Mouse (Mus musculus) adrenal gland, postnatal 25 days (tissue): ENCODE results near the gene Rnf150. TPM values are rescaled to one million over a fixed set of nuclear protein-coding genes. Genes with fewer than 3 reads are reported as not detected.

Experiments
- DNase-seq: peaks from one replicate; pipeline ENCODE4 v3.0.0; 2021; ENCODE audit warnings: mixed read lengths
- total RNA-seq: library from RNA; stranded (reverse); gene quantifications from 2 replicates; pipeline ENCODE4 v1.2.3, GENCODE M21; 2021

Gene Rnf150
- total RNA-seq, 1 experiment from 2014 or later: 16.6 TPM

DNA sequence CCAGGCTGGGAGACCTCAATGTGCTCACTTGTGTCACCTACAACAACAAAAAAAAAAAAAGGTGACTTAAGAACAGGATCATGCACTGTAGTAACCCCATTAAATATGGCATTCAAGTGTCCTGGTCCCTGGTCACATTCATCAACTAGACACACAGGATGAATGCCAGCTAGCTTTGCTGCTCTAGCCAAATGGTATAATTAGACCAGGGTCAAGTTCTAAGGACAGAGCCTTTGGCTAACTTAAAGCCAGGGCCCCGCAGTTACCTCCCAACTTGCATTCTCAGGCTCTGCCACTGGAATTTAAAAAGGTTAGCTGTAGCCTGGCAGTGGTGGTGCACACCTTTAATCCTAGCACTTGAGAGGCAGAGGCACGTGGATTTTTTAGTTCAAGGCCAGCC lies 165.1 kb downstream of the Rnf150 start:
- no peak for DNase-seq

DNA sequence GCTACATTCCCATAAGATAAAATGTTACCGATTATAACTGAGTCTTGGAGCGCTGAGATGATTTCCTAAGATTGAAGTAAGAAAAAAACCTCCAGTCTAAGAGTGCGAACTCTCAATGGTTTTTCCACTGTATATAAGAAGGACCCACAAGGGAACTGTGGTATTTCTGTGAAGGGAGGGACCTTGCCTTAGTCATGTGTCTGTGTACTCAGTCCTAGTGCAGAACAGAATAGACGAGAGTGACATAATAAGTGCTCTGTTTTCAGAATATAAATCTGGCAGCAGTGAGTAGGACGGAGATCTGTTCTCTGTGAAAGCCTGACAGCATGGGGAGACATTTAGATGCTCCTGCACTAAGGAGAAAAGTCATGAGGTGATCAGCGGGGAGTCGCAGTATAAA lies 169.6 kb downstream of the Rnf150 start:
- no peak for DNase-seq

DNA sequence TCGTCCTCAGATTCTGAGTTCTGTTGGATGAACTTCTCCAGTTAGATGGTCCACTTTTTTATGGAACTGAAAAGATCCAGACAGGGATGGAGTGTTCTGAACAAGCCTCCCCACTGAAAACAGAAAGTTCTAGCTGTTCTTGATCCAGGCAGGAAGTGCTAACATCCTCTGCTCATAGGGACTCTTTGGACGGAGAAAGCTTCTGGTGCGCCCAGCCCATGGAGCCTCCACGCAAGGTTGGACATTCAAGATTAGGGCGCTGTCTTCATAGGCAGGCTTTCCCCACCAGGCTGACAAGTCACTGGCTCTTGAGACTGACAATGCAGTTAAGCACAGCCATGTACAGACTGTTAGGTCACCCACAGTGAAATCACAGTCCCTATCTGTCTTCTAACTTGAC lies 172.0 kb downstream of the Rnf150 start:
- DNase-seq: no peak

DNA sequence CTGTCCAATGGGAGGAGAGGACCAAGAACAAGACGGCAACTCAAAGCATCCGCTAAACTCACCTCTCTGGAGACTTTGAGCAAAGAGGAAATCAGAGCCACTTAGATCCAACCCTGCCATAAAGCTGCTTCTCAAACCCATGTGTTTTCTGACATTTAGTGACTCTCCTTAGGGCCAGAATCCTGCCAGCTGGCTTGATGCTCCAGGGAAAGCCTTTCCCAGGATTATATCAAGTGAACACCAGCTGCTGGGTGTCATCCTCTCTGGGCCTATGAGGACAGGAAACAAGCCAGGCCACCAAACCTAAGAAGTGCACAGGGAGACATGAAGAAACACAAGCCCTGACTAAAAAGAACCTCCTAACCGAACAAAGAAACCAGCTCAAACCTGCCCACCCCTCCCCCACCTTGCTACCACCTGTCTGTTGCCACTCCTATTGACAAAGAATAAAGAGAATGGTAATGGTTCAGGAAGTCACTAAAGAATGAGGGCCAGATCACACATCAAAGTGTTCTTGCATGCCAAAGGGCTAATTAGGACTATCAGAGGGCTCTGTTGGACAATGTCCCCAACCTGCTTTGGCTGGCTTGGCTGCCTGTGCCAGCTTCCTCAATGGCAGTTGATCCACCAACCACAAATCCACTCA lies 173.5 kb downstream of the Rnf150 start:
- no peak for DNase-seq

DNA sequence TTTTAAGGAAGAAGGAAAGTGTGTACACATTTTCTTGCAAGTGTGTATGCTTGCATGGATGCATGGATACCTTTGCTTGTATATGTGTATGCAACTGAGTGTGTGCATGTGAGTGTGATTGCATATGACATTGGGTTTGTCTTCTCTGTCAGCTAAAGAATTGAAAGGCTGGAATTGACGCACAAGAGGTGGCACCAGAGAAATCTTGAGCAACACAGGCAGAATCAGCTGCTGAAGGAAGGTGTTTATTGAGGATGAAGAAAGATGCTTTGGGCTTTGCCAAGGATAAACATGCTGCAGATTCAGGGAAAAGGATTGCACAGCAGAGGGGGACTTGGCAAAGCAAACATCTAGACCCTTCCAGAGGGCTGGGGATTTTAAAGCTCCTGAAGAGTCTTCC lies 174.2 kb downstream of the Rnf150 start:
- DNase-seq: no peak

DNA sequence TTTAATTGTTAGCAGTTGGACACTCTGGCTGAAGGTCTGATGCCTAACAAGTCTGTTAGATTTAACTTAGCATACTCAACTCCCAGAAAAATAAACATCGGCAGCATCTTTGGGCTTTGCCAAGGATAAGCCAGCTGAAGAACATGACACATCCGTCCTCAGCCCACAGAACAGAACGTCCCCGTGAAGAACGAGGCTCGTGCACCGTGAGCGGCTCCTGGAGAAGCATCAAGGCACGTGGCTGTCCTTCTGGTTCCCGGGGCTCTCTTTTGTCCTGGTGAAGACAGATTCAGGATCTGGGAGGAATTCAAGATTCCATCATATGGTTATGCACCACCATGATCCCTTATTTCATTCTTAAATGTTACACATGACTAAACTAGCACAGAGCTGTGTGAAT lies 175.4 kb downstream of the Rnf150 start:
- no peak for DNase-seq

DNA sequence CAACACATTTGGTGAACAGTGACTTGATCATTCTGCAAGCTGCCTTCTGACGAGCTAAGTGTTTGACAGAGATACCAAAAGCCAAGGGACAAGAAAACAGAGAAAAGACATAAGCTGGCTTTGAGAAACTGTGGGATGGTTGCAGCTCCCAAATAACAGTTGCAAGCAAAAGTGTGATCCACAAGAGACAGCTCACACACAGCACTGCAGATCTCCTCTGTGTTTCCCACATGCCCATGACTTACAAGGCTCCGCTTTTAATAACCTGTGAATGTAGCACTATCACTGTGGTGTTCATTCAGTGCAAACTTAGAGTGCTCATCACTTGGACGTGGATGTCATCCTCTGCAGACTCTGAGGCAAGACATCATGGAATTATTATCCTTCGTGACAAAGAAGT lies 178.3 kb downstream of the Rnf150 start:
- DNase-seq: no peak

DNA sequence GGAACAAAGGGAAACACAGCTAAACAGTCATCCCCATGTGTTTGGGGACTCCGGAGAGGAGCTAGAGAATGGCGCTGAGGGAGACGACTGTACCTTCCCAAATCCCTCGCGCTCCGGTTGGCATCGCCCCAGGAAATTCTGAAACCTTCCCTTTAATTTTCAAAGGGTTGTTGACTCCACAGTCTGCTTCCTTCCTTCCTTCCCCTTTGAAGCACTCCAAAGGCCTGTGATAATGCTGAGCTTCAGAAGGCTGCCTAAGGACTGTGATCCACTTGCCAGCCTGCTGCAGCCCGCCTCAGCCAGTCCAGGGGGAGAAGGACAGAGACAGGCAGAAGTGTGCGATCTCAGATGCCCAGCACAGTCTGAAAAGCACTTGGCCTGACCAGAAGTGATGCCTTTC lies 183.8 kb downstream of the Rnf150 start:
- peak; percentile 23 for DNase-seq

DNA sequence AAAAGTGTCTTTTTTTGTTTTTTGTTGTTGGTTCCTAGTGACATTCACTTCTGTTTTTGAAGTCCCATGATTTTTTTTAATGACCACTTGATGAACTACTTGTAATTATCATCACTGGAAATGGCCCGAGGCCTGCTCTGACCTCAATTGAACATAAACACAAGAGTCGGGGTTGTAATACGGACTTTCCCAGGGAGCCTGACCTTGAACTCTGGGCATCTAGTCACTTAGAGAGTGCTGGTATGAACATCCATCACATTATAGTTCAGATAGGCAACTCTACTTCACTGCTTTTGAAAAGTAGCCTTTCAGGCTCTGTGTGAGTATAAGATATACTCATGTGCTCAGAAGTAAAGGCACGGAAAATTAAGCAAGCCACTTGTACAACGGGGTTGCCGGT lies 185.4 kb downstream of the Rnf150 start:
- no peak for DNase-seq

DNA sequence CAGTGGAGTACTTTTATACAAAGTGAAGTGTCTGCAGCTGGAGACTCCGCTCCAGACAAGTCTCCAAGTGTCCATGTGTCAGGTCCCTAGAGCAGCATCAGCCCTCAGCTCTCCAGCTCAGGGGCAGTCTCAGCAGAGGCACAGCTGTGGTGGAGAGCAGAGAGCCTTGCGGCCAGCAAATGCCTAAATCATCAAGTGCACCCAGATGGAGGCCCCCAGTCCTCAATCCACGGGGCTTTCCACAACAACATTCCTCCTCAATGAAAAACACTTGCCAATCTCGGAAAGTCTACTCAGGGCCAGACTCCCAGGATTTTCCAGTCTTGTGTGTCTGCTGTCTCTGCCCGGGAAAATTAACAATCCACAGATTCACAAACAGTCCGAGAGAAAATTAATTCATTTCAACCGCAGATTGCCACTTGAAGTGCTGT lies 186.0 kb downstream of the Rnf150 start:
- DNase-seq: no peak

DNA sequence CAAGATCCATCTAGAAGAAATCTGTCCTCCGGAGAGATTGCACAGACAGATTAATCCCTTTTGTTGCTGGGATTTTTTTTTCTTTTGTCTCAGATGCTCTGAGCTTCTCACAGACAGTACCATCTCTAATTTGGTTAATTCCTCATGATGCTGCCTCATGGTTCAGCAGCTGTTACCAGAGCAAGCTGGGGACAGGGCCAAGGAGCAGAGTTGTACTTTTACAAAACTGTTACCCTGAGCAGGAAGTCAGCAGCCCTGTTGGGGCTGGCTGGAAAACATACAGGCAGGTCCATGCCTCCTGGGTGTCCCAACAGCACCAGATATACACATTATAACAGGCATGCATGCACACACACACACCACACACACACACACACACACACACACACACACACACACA lies 186.5 kb downstream of the Rnf150 start:
- DNase-seq: no peak

DNA sequence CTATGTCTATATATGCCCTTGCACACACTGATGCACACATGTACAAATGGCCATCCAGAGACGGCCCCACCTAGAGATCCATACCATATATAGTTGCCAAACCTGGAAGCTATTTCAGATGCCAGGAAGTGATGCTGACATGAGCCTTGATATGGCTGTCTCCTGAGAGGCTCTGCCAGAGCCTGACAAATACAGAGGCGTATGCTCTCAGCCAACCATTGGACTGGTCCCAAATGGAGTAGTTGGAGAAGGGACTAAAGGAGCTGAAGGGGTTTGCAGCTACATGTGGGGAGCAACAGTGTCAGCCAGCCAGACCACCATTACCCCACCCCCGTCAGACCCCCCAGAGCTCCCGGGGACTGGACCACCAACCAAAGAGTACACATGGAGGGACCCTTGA lies 189.7 kb downstream of the Rnf150 start:
- no peak for DNase-seq

DNA sequence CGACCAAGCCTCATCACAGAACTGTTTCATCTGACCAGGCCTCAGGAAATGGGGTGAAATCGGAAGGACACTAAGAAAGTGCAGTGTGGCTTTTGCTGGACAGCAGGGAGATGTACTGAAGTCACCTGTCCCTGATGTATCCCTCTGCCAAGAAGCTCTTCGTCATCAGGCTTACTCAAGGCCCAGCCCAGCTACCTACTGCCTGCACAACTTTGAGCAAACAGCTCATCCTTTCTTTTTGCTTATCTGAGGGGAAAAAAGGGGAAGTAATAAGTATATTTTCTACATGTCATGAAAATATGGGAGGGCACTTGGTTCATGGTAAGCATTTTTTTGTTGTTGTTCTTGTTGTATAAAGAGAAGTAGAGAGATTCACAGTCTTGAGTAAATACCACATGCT lies 191.6 kb downstream of the Rnf150 start:
- DNase-seq: no peak

DNA sequence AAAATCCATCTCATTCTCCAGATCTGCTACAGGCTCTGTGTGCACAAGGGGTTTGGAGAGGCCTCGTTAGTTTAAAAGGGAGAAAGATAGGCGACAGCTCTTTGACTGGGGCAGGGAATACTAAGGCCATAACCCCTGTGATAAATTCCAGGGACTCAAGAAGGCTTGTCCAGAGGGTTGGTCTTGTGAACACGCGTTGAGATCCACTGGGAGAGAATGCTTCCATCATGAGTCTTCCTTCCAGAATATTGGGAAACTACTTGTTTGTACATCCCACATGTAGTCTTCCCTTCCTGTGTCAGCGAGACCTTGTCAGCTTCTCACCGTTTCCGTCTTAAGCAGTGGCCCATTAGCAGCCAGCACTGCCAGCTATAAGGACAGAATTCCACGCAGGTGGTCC lies 195.8 kb downstream of the Rnf150 start:
- DNase-seq: no peak

DNA sequence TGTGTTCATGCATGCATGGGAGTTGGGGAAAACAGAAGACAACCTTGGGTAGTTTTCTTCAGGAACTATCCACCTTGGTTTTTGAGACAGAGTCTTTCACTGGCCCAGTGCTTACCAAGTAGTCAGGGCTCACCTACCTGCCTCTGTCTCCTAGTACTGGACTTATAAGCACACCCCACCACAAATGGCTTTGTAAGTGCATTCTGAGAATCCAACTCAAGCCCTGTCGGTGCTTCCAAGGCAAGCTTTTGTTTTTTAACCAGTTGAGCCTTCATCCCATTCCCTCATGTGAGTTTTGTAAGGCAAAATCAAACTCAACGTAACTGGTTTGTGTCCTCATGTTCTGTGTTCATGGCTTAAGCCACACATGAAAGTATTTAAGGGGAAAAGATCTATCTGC lies 196.9 kb downstream of the Rnf150 start:
- no peak for DNase-seq

DNA sequence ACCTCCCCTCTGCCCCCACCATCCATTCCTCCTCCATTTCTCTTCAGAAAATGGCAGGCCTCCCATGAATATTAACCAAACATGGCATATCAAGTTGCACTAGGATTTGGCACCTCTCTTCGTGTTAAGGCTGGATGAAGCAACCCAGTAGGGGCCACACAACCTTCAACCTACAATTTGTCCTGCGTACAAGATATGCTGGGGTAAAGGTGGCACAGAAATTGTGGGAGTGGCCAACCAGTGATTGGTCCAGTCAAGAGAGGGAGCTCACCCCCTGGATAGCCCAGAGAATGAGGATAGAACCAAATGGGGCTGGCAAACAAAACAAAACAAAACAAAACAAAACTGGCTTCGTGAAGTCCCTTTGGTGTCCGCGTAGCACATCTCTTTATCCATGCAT lies 198.1 kb downstream of the Rnf150 start:
- DNase-seq: no peak

DNA sequence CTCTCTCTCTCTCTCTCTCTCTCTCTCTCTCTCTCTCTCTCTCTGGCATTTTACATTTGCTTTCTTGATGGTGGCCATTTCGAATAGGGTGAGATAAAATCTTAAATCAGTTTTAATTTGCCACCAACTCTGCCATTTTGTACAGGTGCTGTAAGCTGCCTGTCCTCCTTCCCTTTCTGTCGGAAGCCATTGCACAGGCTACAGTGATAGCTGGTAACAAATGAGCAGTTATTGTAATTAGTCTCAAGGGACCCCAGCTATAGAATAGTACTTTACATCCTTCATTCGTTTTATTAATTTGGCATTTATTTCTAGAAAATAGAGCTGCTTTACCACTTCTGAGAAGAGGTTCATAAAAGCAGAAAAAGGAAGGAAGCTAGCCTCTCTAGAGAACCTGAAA lies 198.7 kb downstream of the Rnf150 start:
- DNase-seq: no peak

DNA sequence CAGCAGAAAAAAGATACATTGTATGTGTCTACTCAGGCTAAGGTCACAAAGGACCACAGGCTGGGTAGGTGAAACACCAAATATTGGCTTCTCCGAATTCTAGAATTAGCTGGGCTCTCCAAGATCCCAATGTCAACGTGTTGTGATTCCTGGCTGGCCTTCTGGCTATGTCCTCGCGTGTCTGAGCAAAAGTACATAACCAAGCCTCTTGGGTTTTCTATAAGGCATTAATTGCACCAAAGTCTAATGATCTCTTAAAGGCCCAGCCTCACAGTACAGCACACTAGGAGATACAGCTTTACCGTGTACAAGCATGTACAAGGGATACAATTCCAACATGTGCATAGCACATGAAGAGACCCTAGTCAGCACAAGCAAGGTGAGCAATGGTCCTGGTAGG lies 199.1 kb downstream of the Rnf150 start:
- no peak for DNase-seq

DNA sequence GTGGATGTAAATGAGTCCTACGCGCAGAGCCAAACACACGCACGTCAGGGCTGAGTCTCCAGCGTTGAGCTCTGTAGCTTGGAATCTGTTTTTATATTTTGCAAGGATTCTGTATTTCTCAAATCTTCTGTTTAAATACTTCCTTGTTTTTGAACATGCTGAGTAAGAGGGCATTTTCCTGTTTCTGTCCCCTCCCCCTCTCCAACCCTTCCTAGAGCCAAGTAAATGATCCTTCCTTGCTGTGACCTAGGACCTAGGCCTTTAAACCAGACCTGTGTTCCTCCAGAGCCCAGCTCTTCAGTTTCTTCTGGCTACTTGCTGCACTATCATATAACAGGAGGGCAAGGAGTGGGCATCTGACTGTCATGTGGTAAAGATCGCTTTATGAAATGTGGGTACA lies 200.9 kb downstream of the Rnf150 start:
- no peak for DNase-seq

DNA sequence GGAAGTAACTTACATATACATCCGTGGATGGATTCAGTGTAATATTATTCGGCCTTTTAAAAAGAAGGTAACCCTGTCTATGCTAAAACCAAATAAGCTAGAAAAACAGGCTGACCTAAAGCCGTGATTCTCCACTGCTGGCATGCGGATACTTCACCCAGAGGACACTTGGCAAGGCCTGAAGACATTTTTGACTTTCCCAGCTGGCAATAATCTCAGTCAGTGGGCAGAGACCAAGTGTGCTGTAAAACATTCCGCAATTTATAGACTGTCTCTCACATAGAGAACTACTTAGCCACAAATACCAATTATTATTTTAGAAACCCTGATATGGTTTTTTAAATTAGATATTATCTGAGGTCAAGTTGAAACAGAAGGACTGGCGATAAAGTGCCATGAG lies 202.9 kb downstream of the Rnf150 start:
- no peak for DNase-seq

DNA sequence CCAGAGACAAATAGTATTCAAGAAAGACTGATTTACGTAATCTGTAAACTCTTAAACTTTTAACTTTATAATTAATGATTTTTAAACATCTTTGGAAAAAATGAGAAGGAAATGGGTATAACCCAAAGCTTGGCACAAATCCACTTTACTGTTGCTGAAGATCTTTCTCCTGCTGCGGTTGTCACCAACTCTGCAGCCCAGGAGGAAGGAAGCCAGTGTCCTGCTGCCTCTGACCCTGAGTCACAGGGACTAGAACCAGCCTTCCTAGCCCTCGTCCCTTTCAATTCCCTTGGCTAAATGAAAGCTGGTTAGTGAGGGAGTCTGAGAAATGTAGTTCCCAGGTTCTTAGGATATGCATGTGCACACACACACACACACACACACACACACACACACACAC lies 203.7 kb downstream of the Rnf150 start:
- no peak for DNase-seq

DNA sequence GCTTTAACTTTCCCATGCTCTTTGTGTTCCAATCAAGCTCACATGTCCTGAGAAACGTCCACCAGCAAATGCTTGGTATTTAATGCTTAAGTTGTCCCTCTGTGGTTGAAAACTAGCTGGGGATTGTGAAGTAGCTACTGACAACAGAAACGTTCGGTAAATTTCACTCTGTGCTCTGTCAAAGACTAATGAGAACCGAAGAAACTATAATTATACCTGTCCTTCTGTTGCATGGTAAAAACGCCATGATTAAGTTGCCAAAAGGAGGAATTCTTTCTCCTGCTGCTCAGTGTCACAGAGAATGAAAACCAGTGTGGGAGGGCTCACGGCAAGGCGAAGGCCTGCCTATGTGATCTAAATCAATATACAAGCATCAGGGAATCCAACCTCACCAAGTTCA lies 204.8 kb downstream of the Rnf150 start:
- no peak for DNase-seq

DNA sequence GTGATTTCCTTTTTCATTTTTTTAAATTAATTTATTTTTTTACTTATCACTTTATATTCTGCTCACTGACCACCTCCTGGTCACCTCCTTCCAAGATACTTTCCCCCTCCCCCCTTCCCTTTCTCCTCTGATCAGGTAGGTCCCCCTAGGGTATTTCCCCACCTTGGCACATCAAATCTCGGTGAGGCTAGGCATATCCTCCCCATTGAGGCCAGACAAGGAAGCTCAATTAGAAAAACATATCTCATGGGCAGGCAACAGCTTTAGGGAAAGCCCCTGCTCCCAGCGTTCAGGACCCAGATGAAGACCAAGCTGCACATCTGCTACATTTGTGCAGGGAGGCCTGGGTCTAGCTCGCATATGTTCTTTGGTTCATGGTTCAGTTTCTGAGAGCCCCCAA lies 211.1 kb downstream of the Rnf150 start:
- DNase-seq: no peak

DNA sequence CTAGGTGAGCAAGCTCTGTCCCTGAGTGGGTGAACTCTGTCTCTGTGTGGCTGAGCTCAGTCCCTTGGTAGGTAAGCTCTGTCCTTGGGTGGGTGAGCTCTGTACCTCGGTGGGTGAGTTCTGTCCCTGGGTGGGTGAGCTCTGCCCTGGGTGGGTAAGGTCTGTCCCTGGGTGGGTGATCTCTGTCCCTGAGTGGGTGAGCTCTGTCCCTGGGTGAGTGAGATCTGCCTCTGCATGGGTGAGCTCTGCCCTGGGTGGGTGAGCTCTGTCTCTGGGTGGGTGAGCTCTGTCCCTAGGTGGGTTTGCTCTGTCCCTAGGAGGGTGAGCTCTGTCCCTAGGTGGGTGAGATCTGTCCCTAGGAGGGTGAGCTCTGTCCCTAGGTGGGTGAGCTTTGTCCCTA lies 213.5 kb downstream of the Rnf150 start:
- no peak for DNase-seq

DNA sequence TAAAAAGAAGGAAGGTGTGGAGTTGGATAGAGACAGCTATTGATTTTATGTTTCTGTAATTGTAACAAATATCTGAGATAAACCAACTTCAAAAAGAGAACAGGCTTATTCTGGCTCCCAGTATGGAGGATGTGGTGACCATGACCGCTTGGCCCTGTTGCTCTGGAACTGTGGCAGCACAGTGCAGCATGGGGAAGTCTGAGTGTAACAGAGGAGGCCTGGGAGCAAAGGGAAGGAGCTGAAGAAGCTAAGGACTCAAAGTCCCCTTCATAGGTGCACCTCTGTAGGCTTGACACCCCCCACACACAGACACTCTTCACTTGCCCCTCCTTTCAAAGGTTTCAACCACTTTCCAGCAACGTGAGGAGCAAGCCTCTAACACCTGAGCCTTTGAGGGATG lies 214.2 kb downstream of the Rnf150 start:
- no peak for DNase-seq
